Mouse (Mus musculus) cerebellum, adult 2 months (tissue): ENCODE results near the gene Ppfibp2.

Experiments
- CTCF ChIP-seq: fragments of 200-500 bp; IDR thresholded peaks from 2 replicates; pipeline ENCODE4 v1.5.1; 2011; ENCODE audit warnings: low read depth, mild to moderate bottlenecking, control low read depth, low read length, moderate library complexity, borderline replicate concordance; ENCODE audit not compliant: insufficient read depth
- POLR2A ChIP-seq: fragments of 200-500 bp; IDR thresholded peaks from 2 replicates; pipeline ENCODE4 v1.6.1; 2011; ENCODE audit warnings: low read length, control low read depth, borderline replicate concordance; ENCODE audit not compliant: insufficient read depth

DNA sequence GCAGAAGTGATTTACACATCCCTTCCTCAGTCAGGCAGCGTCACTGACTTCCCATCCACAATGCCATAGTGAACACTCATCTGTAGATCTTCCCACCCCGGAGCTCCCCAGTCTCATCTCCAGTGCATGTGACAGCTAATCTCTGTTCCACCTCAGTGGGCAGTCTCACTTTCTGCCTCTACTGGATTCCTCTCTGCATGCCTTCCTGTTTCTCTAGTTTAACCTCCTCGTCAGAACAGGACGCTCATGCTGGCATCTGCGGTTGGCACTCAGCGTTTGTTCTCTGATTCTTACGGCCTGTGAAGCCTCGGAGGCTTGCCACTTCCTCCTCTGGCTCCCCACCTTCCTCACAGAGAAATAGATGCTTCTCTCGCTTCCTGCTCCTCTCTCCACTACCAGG is 112.6 kb downstream of the Ppfibp2 start:
- TF ChIP-seq CTCF (no peak), POLR2A (no peak)
